Mouse (Mus musculus) gonadal fat pad, adult 2 months (tissue): ENCODE measurements around the gene A430033K04Rik. TPM values are rescaled to one million over a fixed set of nuclear protein-coding genes. Genes with fewer than 3 reads are reported as not detected.

Source experiments
- DNase-seq: peaks from one replicate; pipeline ENCODE4 v3.0.0-alpha.2; 2012; ENCODE audit warnings: low read depth
- polyA plus RNA-seq: library from polyadenylated mRNA; depleted of rRNA; stranded (reverse); fragments of >200 nt; gene quantifications from 2 replicates; pipeline ENCODE4 v1.2.3, GENCODE M21; 2012; rRNA removed

The A430033K04Rik gene
- polyA plus RNA-seq, 1 experiment: 3.1 TPM

DNA sequence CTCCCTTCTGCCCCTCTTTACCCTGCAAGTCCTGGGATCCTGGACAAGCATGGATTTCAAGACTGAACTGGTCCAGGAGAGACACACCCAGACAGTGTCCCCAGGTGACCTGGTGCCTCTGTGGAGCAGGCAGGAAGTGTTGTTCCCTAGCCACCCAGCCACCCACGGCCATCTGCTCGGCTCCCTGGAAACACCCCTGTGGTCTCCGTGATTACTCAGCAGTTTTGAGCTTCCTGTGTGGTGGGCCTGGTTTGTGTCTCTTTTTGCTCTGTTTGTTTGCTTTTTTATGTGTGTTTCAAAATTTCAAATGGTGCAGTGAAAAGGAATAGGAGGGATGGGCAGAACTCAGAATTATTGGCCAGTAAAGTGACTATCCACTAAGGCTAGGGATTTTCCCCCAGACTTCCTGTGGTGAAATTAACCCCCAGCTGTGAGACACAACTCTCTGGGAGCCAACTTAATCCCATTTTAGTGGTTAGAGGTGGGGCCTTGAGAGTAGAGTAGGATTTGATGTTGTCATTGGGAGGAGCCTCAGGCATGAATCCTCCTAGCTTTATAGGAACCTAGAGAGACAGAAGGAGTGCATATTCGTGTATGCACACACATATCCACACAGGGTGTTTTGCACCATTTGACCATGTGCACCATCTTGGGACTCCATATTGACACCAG, 72.0 kb downstream of the A430033K04Rik start:
- DNase-seq: no peak

DNA sequence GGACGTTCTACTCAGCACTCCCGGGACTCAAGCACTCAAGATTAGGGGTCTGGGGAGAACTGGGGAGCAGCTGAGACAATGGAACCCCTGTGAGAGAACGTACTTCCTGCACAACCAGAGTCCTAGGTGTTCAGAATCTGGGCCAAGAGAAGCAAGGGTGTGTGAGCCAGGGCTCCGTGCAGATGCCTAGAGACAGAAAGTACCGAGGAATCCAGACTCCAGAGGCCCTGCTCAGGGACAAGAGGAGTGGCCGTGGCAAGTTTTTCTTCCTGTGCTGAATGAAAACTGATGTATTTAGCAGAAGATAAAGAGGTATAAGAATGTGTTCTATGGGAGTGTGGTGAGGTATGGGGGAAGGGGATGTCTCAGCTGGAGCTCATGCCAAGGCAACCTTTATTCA, 74.8 kb downstream of the A430033K04Rik start:
- DNase-seq: no peak

Other genes starting within 250 kb of the A430033K04Rik start
- gene Zfp157, start 181.4 kb upstream of the A430033K04Rik start, polyA plus RNA-seq: 4.1 and 7.0 TPM in 2 replicates
- gene 1700123K08Rik, start 58.1 kb upstream of the A430033K04Rik start, polyA plus RNA-seq: not detected in 2 replicates
- 7.4 and 7.8 TPM in 2 replicates for gene Zfp68, start 3.1 kb upstream of the A430033K04Rik start, polyA plus RNA-seq
- gene Fam20c, start 131.7 kb downstream of the A430033K04Rik start, polyA plus RNA-seq: 27.8 and 28.8 TPM in 2 replicates
- gene Gm5294, start 197.2 kb downstream of the A430033K04Rik start, polyA plus RNA-seq: not detected in 2 replicates